Mouse (Mus musculus) hindbrain, embryonic 12.5 days (tissue): ENCODE data around the gene Cacnb4. TPM values are rescaled to one million over a fixed set of nuclear protein-coding genes. Genes with fewer than 3 reads are reported as not detected.
A peak's percentile ranks its signal among the peaks of the same experiment; 100 is the strongest.

ENCODE experiments used
- ATAC-seq: fragments of 200-750 bp; cut with Nextera tagmentation; 2 replicates; pipeline ENCODE4 v1.8.0; 2017; ENCODE audit warnings: moderate TSS enrichment; ENCODE audit not compliant: low FRiP score
- H3K27ac ChIP-seq: fragments of 300-500 bp; sonication (generic); 2 replicates; pipeline ENCODE4 v1.5.1; 2016; ENCODE audit warnings: mild to moderate bottlenecking
- H3K27me3 ChIP-seq: fragments of 300-500 bp; sonication (generic); 2 replicates; pipeline ENCODE4 v1.6.1; 2016; ENCODE audit warnings: mild to moderate bottlenecking
- H3K36me3 ChIP-seq: fragments of 300-500 bp; sonication (generic); 2 replicates; pipeline ENCODE4 v1.6.1; 2016; ENCODE audit warnings: mild to moderate bottlenecking
- H3K4me1 ChIP-seq: fragments of 300-500 bp; sonication (generic); 2 replicates; pipeline ENCODE4 v1.6.1; 2016
- H3K4me2 ChIP-seq: fragments of 300-500 bp; sonication (generic); replicated peaks from 2 replicates; pipeline ENCODE4 v1.6.1; 2016; ENCODE audit warnings: mild to moderate bottlenecking
- H3K4me3 ChIP-seq: fragments of 300-500 bp; sonication (generic); 2 replicates; pipeline ENCODE4 v1.5.1; 2016; ENCODE audit warnings: mild to moderate bottlenecking
- H3K9ac ChIP-seq: fragments of 300-500 bp; sonication (generic); 2 replicates; pipeline ENCODE4 v1.6.1; 2016; ENCODE audit warnings: mild to moderate bottlenecking, moderate library complexity
- H3K9me3 ChIP-seq: fragments of 300-500 bp; sonication (generic); replicated peaks from 2 replicates; pipeline ENCODE4 v1.6.1; 2016; ENCODE audit warnings: mild to moderate bottlenecking
- WGBS: fragments of 180-500 bp; shearing (Covaris S2); methylation state at CpG from one replicate; pipeline ENCODE4 v1.1.7; 2016; 5-methylcytosine and 5-hydroxymethylcytosine counted together
- polyA plus RNA-seq: library from polyadenylated mRNA; unstranded; fragments of >200 nt; fragmentation: Nextera tagmentation; extraction: Ambion mirVana; gene quantifications from 2 replicates; pipeline ENCODE4 v1.2.1, GENCODE M21; 2016

Cacnb4 gene
- polyA plus RNA-seq, 1 experiment from 2014 or later: 5.9 TPM

DNA sequence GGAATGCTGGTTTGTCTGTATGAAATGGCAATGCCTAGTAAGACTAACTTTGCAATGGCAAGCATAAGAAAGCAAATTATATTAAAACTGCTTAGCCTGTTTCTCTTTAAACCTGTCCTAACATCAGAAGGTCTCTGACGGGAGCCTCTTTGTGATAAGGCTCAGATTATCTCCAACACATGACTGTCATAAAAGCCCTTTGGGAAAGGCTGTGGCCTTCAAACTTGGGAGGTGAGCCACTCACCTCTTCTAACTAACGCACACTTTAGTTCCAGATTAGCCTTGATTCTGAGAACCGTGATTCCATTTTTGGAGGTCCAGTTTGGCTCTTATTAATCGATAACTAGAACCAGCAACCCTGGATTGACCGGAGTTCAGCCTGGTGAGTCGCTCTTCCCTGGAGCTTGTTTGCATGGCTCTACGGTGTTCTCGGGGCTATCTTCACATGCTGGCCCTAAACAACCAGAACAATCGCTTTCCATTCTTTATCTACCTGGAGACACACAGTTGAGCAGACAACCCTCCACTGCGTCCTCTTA is 100.9 kb downstream of the Cacnb4 start:
- Histone ChIP-seq H3K27ac (no peak overlapping the region), H3K4me1 (no peaks in the 10 kb centered on the region), H3K4me3 (no peak overlapping the region), H3K27me3 (no peaks in the 10 kb centered on the region), H3K4me2 (no peak overlapping the region), H3K9ac (no peak overlapping the region), H3K36me3 (no peaks in the 10 kb centered on the region), H3K9me3 (no peaks in the 10 kb centered on the region)
- ATAC-seq: no peak
- 92% methylated on average over 10 of the region's 10 CpGs for WGBS

DNA sequence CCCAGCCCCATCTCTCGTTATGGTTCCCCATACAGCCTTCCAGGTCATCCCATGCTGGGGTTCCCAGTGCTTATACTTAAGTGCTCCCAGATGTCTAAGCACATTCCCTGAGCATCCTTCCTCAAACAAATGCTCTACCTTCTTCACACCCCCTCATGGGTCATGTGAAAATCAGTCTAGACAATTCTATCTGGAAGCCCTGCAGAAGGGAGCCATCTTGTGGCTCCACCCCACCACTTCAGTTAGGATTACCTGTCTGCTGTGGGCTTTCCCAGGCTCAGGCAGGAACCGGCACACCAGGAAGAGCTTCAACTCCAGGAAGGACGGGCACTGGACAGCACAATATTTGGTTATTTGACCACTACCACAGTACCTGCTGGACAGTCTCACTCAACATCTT is 101.7 kb downstream of the Cacnb4 start:
- WGBS: 80% methylated on average over 3 of the region's 3 CpGs
- Histone ChIP-seq H3K36me3 (no peaks in the 10 kb centered on the region), H3K9me3 (no peaks in the 10 kb centered on the region), H3K9ac (no peak overlapping the region), H3K4me1 (no peaks in the 10 kb centered on the region), H3K4me2 (no peak overlapping the region), H3K27me3 (no peaks in the 10 kb centered on the region), H3K4me3 (no peak overlapping the region), H3K27ac (no peak overlapping the region)
- ATAC-seq: no peak

GRCm38 (mm10) chr2:52572221-52572620 is 104.4 kb downstream of the Cacnb4 start:
- H3K4me1 ChIP-seq: no peaks in the 10 kb centered on the region
- H3K36me3 ChIP-seq: no peaks in the 10 kb centered on the region
- no peaks in the 10 kb centered on the region for H3K9me3 ChIP-seq
- no peak for ATAC-seq
- H3K4me3 ChIP-seq: no peak overlapping the region
- no peaks in the 10 kb centered on the region for H3K27me3 ChIP-seq
- no peak overlapping the region for H3K4me2 ChIP-seq
- no peak overlapping the region for H3K9ac ChIP-seq
- no peak overlapping the region for H3K27ac ChIP-seq
- WGBS: 86% methylated on average over 6 of the region's 6 CpGs

DNA sequence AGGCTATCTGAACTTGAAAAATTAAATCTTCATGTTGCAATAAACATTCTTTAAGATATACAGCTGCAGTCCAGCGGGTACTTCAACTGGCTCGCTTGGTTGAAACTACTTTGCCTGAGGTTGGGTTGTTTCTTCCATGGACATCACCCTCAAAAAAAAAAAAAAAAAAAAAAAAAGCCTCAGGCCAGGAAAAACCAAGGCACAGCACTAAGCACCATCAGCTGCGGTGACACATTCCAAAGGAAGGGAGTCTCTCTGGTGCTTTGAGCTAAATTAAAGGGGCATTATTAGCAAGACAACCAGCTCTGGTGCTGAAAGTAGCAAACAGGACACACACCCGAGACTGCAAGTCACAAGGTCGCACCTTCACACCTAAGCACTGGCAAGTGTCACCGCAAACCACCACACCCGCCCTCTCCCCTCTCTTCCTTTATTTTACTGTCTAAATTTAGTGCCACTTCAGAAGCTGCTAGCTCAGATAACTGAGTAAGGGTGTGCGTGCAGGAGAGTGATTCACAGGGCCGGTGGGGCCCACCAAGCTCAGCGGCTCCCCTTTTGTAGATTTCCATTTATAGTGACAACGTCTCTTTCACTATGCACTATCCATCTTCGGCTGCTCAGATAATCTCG is 105.2 kb downstream of the Cacnb4 start:
- no peaks in the 10 kb centered on the region for H3K36me3 ChIP-seq
- no peak overlapping the region for H3K27ac ChIP-seq
- H3K4me2 ChIP-seq: no peak overlapping the region
- no peaks in the 10 kb centered on the region for H3K27me3 ChIP-seq
- no peak overlapping the region for H3K9ac ChIP-seq
- ATAC-seq: no peak
- no peaks in the 10 kb centered on the region for H3K9me3 ChIP-seq
- no peak overlapping the region for H3K4me3 ChIP-seq
- no peaks in the 10 kb centered on the region for H3K4me1 ChIP-seq
- WGBS: 80% methylated on average over 13 of the region's 13 CpGs

GRCm38 (mm10) chr2:52570781-52571180 is 105.8 kb downstream of the Cacnb4 start:
- WGBS: 77% methylated on average over 5 of the region's 5 CpGs
- ATAC-seq: no peak
- H3K4me3 ChIP-seq: no peak overlapping the region
- H3K36me3 ChIP-seq: no peaks in the 10 kb centered on the region
- H3K4me1 ChIP-seq: no peaks in the 10 kb centered on the region
- no peak overlapping the region for H3K9ac ChIP-seq
- no peak overlapping the region for H3K27ac ChIP-seq
- no peak overlapping the region for H3K4me2 ChIP-seq
- no peaks in the 10 kb centered on the region for H3K9me3 ChIP-seq
- H3K27me3 ChIP-seq: no peaks in the 10 kb centered on the region

GRCm38 (mm10) chr2:52570171-52570570 is 106.5 kb downstream of the Cacnb4 start:
- Histone ChIP-seq H3K27ac (no peak overlapping the region), H3K4me2 (no peak overlapping the region), H3K27me3 (no peaks in the 10 kb centered on the region), H3K9ac (no peak overlapping the region), H3K4me3 (no peak overlapping the region), H3K36me3 (no peaks in the 10 kb centered on the region), H3K4me1 (no peaks in the 10 kb centered on the region), H3K9me3 (no peaks in the 10 kb centered on the region)
- no peak for ATAC-seq
- WGBS: 89% methylated on average over 11 of the region's 11 CpGs

DNA sequence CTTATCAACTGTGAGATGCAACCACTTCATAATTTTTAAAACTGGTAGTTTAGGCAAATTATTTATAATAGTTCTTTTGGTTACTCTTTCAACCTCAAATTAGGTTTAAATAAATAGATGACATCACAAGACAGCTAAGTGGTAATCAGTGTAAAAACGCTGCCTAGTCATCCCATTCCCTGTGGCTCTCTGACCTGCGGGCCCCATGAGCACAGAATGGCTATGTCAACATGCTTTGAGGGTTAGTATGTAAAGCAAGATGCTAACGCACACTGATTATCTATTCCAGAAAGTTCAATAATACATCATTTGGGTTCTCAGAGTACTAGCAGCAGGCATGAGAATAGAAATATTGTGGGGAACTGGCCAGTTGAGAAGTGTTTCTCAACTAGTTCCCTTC is 108.5 kb downstream of the Cacnb4 start:
- WGBS: 81% methylated on average over 3 of the region's 3 CpGs
- ATAC-seq: no peak

GRCm38 (mm10) chr2:52567421-52567820 is 109.2 kb downstream of the Cacnb4 start:
- 82% methylated on average over 3 of the region's 3 CpGs for WGBS
- no peak for ATAC-seq
- Histone ChIP-seq H3K4me3 (no peak overlapping the region), H3K9ac (no peak overlapping the region), H3K4me2 (no peak overlapping the region), H3K36me3 (no peaks in the 10 kb centered on the region), H3K4me1 (no peaks in the 10 kb centered on the region), H3K27ac (no peak overlapping the region), H3K9me3 (no peaks in the 10 kb centered on the region), H3K27me3 (no peaks in the 10 kb centered on the region)

More for the DNA sequence above, 108.5 kb downstream of the Cacnb4 start:
- no peak overlapping the region for H3K27ac ChIP-seq
- no peak overlapping the region for H3K9ac ChIP-seq
- H3K27me3 ChIP-seq: no peaks in the 10 kb centered on the region
- no peak overlapping the region for H3K4me3 ChIP-seq
- no peaks in the 10 kb centered on the region for H3K4me1 ChIP-seq
- no peaks in the 10 kb centered on the region for H3K9me3 ChIP-seq
- no peaks in the 10 kb centered on the region for H3K36me3 ChIP-seq
- H3K4me2 ChIP-seq: no peak overlapping the region

- Histone ChIP-seq H3K36me3 (no peaks in the 10 kb centered on the region), H3K9ac (no peak overlapping the region), H3K9me3 (no peaks in the 10 kb centered on the region), H3K27ac (no peak overlapping the region), H3K4me2 (no peak overlapping the region), H3K4me1 (0 out of 2 replicates have a peak, but pooled peaks cover 5% of the 10 kb centered on the region), H3K4me3 (no peak overlapping the region), H3K27me3 (no peaks in the 10 kb centered on the region)
- whole genome bisulfite sequencing: 95% methylated on average over 5 of the region's 5 CpGs
- no peak for ATAC-seq
These were observed 113.4 kb downstream of the Cacnb4 start for GRCm38 (mm10) chr2:52563277-52563676.

- no peak overlapping the region for H3K4me3 ChIP-seq
- H3K27ac ChIP-seq: no peak overlapping the region
- H3K9ac ChIP-seq: no peak overlapping the region
- H3K9me3 ChIP-seq: no peaks in the 10 kb centered on the region
- no peak overlapping the region for H3K4me2 ChIP-seq
- H3K4me1 ChIP-seq: 0 out of 2 replicates have a peak, but pooled peaks cover 5% of the 10 kb centered on the region
- H3K36me3 ChIP-seq: no peaks in the 10 kb centered on the region
- WGBS: 94% methylated on average over 3 of the region's 3 CpGs
- no peak for ATAC-seq
- no peaks in the 10 kb centered on the region for H3K27me3 ChIP-seq
These were observed 114.3 kb downstream of the Cacnb4 start for GRCm38 (mm10) chr2:52562356-52562755.

- Histone ChIP-seq H3K36me3 (no peaks in the 10 kb centered on the region), H3K4me2 (no peak overlapping the region), H3K9ac (no peak overlapping the region), H3K4me1 (peaks cover 15% of the 10 kb centered on the region), H3K4me3 (no peak overlapping the region), H3K9me3 (no peaks in the 10 kb centered on the region), H3K27me3 (no peaks in the 10 kb centered on the region), H3K27ac (no peak overlapping the region)
- ATAC-seq: no peak
- 87% methylated on average over 7 of the region's 7 CpGs for WGBS
These were observed 115.5 kb downstream of the Cacnb4 start for GRCm38 (mm10) chr2:52561137-52561536.

DNA sequence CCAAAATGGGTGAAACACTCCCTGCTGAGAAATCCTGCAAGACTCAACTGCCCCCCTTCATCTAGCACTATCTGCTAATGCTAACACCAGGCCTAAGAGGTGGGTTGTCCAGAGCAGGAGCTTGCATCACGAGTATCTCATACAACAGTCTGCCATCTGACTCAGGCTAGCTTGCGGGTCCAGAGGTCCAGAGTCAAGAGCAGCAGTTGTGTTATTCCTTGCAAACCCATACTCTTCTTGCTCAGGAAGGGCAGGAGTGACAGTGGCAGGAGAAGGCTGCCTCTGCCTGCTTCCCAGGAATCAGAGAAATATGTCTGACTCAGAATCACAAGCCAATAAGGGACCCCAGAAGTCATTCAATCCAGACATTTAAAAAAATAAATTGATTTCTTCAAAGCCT is 116.4 kb downstream of the Cacnb4 start:
- Histone ChIP-seq H3K4me2 (no peak overlapping the region), H3K9ac (no peak overlapping the region), H3K9me3 (no peaks in the 10 kb centered on the region), H3K4me3 (no peak overlapping the region), H3K27ac (no peak overlapping the region), H3K36me3 (no peaks in the 10 kb centered on the region), H3K4me1 (peaks cover 20% of the 10 kb centered on the region), H3K27me3 (no peaks in the 10 kb centered on the region)
- WGBS: 80% methylated on average over 2 of the region's 2 CpGs
- no peak for ATAC-seq

GRCm38 (mm10) chr2:52558411-52558810 is 118.2 kb downstream of the Cacnb4 start:
- peak overlapping the region; percentile 39 for H3K4me3 ChIP-seq
- no peaks in the 10 kb centered on the region for H3K9me3 ChIP-seq
- H3K36me3 ChIP-seq: no peaks in the 10 kb centered on the region
- peaks cover 20% of the 10 kb centered on the region for H3K4me1 ChIP-seq
- H3K27ac ChIP-seq: peak overlapping the region; percentile 82
- WGBS: 37% methylated on average over 8 of the region's 8 CpGs
- no peaks in the 10 kb centered on the region for H3K27me3 ChIP-seq
- ATAC-seq: peak; percentile 98
- peak overlapping the region; percentile 57 for H3K4me2 ChIP-seq
- peak overlapping the region; percentile 62 for H3K9ac ChIP-seq
